Mouse (Mus musculus) urinary bladder, postnatal 0 days (tissue): Measurements from ENCODE around the gene Olfr790. TPM values are rescaled to one million over a fixed set of nuclear protein-coding genes. Genes with fewer than 3 reads are reported as not detected.

Source experiments
- polyA plus RNA-seq: library from polyadenylated mRNA; unstranded; fragments of >200 nt; fragmentation: Nextera tagmentation; extraction: Ambion mirVana; gene quantifications from 2 replicates; pipeline ENCODE4 v1.2.1, GENCODE M21; 2015

The Olfr790 gene
- polyA plus RNA-seq: not detected in 2 replicates

GRCm38 (mm10) chr10:129498192-129498591, at the start of gene Olfr790:
TSS of gene Olfr790 (plus strand) at chr10:129498492.

GRCm38 (mm10) chr10:129461562-129461961, 36.7 kb upstream of the Olfr790 start, which contains the start of gene Olfr787:
TSS of gene Olfr787 (plus strand) at chr10:129461862.

GRCm38 (mm10) chr10:129470698-129471097, 27.6 kb upstream of the Olfr790 start, which contains the start of gene Olfr788:
TSS of gene Olfr788 (plus strand) at chr10:129470998.

GRCm38 (mm10) chr10:129484452-129484851, 13.8 kb upstream of the Olfr790 start, which contains the start of gene Olfr789:
TSS of gene Olfr789 (plus strand) at chr10:129484752.

GRCm38 (mm10) chr10:129521492-129521891, 23.2 kb downstream of the Olfr790 start, which contains the start of gene Olfr791:
TSS of gene Olfr791 (plus strand) at chr10:129521792.

GRCm38 (mm10) chr10:129538862-129539261, 40.6 kb downstream of the Olfr790 start, which contains the start of gene Olfr792:
TSS of gene Olfr792 (plus strand) at chr10:129539162.

Other genes with a start within 250 kb of the Olfr790 start
- gene Olfr776, start 239.4 kb upstream of the Olfr790 start, polyA plus RNA-seq: not detected in 2 replicates
- gene Olfr777, start 227.0 kb upstream of the Olfr790 start, polyA plus RNA-seq: not detected in 2 replicates
- gene Olfr780, start 180.4 kb upstream of the Olfr790 start, polyA plus RNA-seq: not detected in 2 replicates
- not detected in 2 replicates for gene Olfr781, start 169.6 kb upstream of the Olfr790 start, polyA plus RNA-seq
- gene Olfr782, start 149.6 kb upstream of the Olfr790 start, polyA plus RNA-seq: not detected in 2 replicates
- gene Olfr784, start 114.4 kb upstream of the Olfr790 start, polyA plus RNA-seq: not detected in 2 replicates
- gene Olfr785, start 93.1 kb upstream of the Olfr790 start, polyA plus RNA-seq: not detected in 2 replicates
- not detected in 2 replicates for gene Olfr786, start 71.2 kb upstream of the Olfr790 start, polyA plus RNA-seq
- not detected in 2 replicates for gene Olfr787, start 36.6 kb upstream of the Olfr790 start, polyA plus RNA-seq
- gene Olfr788, start 27.5 kb upstream of the Olfr790 start, polyA plus RNA-seq: not detected in 2 replicates
- gene Olfr789, start 13.7 kb upstream of the Olfr790 start, polyA plus RNA-seq: not detected in 2 replicates
- not detected in 2 replicates for gene Olfr791, start 23.3 kb downstream of the Olfr790 start, polyA plus RNA-seq
- not detected in 2 replicates for gene Olfr792, start 40.7 kb downstream of the Olfr790 start, polyA plus RNA-seq
- gene Olfr794, start 69.2 kb downstream of the Olfr790 start, polyA plus RNA-seq: not detected in 2 replicates
- not detected in 2 replicates for gene Olfr796, start 114.1 kb downstream of the Olfr790 start, polyA plus RNA-seq
- gene Olfr798, start 129.4 kb downstream of the Olfr790 start, polyA plus RNA-seq: not detected in 2 replicates
- gene Olfr799, start 139.0 kb downstream of the Olfr790 start, polyA plus RNA-seq: not detected in 2 replicates
- gene Olfr800, start 159.2 kb downstream of the Olfr790 start, polyA plus RNA-seq: not detected in 2 replicates
- gene Olfr801, start 175.4 kb downstream of the Olfr790 start, polyA plus RNA-seq: not detected in 2 replicates
- gene Olfr802, start 189.7 kb downstream of the Olfr790 start, polyA plus RNA-seq: not detected in 2 replicates
- not detected in 2 replicates for gene Olfr803, start 195.8 kb downstream of the Olfr790 start, polyA plus RNA-seq
- gene Olfr804, start 204.7 kb downstream of the Olfr790 start, polyA plus RNA-seq: not detected in 2 replicates
- gene Olfr805, start 230.9 kb downstream of the Olfr790 start, polyA plus RNA-seq: not detected in 2 replicates
- not detected in 2 replicates for gene Olfr806, start 243.4 kb downstream of the Olfr790 start, polyA plus RNA-seq